Comparison of ENCODE assay signal across 26 mouse cellular contexts in genomic region chr4:69896111-69896510, GRCm38 (mm10).
DNase-seq lines count a peak whose midpoint lies in the region; ATAC-seq and TF ChIP-seq lines count a peak whose summit lies in the region.
"Had no signal": no experiment of that assay in that cellular context is flagged by ENCODE, and none has a peak within 500 bp of the region (broad histone marks: within the 10 kb centered on the region; RNA-seq: fewer than 3 reads in every experiment).

No protein-coding gene starts in this region.

- 0 out of 2 replicates have a peak overlapping the region, but pooled peaks have one; percentile 23 for H3K27ac ChIP-seq in layer of hippocampus, adult 2 months
- H3K27ac ChIP-seq: embryonic facial prominence, embryonic 13.5 days; embryonic facial prominence, embryonic 15.5 days; forebrain, embryonic 10.5 days; forebrain, embryonic 12.5 days had no signal

- DNase-seq in frontal cortex, postnatal 36 days (ENCODE audit: low spot score in 2 of 2), result no peak
- DNase-seq in layer of hippocampus, adult 2 months (ENCODE audit: low spot score in 2 of 2), result no peak
- no peak for DNase-seq in layer of hippocampus, adult 9-10 months (ENCODE audit: low spot score)
- peak; percentile 53 for DNase-seq in brain, adult 2 months (ENCODE audit: low read depth, low spot score)
- DNase-seq: adrenal gland, adult 8-10 months; adrenal gland, postnatal 14 days; adrenal gland, postnatal 36 days; B cell, adult 2 months; cerebellum, adult 11 months; cerebellum, adult 18-20 months; cerebellum, adult 8-10 months; cerebellum, adult 9-11 months; cerebellum, postnatal 14 days; cerebellum, postnatal 36 days; embryo, embryonic 11 days had no signal

- ATAC-seq in frontal cortex, adult (ENCODE audit: low TSS enrichment), result peak; percentile 62
- ATAC-seq: activated CD4-positive, CD25-positive, alpha-beta regulatory T cell, adult 4 months; CD4-positive, CD25-positive, alpha-beta regulatory T cell, adult 4 months; forebrain, embryonic 14.5 days; forebrain, embryonic 16.5 days; Patski had no signal

- TF ChIP-seq CTCF in layer of hippocampus, adult 2 months (conservative IDR thresholded peaks at IDR 0.05), result no peak

- H3K4me3 ChIP-seq in layer of hippocampus, adult 2 months, result no peak overlapping the region
- H3K4me3 ChIP-seq: embryonic facial prominence, embryonic 13.5 days; embryonic facial prominence, embryonic 15.5 days; erythroblast, embryonic 14.5 days; forebrain, embryonic 10.5 days; forebrain, embryonic 12.5 days had no signal
